12 mouse cellular contexts compared by ENCODE assay signal in genomic region chr11:54988754-54989349, GRCm38 (mm10).
"Had no signal": no experiment of that assay in that cellular context is flagged by ENCODE, and none has a peak within 500 bp of the region (broad histone marks: within the 10 kb centered on the region; RNA-seq: fewer than 3 reads in every experiment).

No protein-coding gene starts in this region.

- H3K9me3 ChIP-seq: limb, embryonic 13.5 days; liver, embryonic 15.5 days; midbrain, embryonic 13.5 days had no signal

- H3K36me3 ChIP-seq: midbrain, embryonic 13.5 days had no signal

- H3K27ac ChIP-seq: kidney, postnatal 0 days; layer of hippocampus, adult 2 months; limb, embryonic 13.5 days; liver, embryonic 15.5 days; macrophage; midbrain, embryonic 13.5 days had no signal

- ATAC-seq: midbrain, embryonic 13.5 days had no signal

- H3K4me1 ChIP-seq: limb, embryonic 13.5 days; midbrain, embryonic 13.5 days had no signal

- H3K4me3 ChIP-seq: layer of hippocampus, adult 2 months; limb, embryonic 13.5 days; liver, embryonic 15.5 days; midbrain, embryonic 13.5 days had no signal

- H3K9ac ChIP-seq: limb, embryonic 13.5 days; liver, embryonic 15.5 days; lung, embryonic 14.5 days; midbrain, embryonic 13.5 days had no signal

- H3K27me3 ChIP-seq: limb, embryonic 13.5 days; liver, embryonic 15.5 days; midbrain, embryonic 13.5 days had no signal

- DNase-seq: kidney, adult 11 months; kidney, adult 9 months; left cerebral cortex, postnatal 4 days; right cerebral cortex, adult 18-20 months; right cerebral cortex, postnatal 25 days had no signal

- H3K4me2 ChIP-seq: limb, embryonic 13.5 days; liver, embryonic 15.5 days; lung, embryonic 14.5 days; midbrain, embryonic 13.5 days had no signal
